Mouse (Mus musculus): Measurements from ENCODE around the gene Bod1. TPM values are rescaled to one million over a fixed set of nuclear protein-coding genes. Genes with fewer than 3 reads are reported as not detected.

Bod1 gene
- polyA plus RNA-seq, 1 experiment from 2014 or later = 68.8 TPM

DNA sequence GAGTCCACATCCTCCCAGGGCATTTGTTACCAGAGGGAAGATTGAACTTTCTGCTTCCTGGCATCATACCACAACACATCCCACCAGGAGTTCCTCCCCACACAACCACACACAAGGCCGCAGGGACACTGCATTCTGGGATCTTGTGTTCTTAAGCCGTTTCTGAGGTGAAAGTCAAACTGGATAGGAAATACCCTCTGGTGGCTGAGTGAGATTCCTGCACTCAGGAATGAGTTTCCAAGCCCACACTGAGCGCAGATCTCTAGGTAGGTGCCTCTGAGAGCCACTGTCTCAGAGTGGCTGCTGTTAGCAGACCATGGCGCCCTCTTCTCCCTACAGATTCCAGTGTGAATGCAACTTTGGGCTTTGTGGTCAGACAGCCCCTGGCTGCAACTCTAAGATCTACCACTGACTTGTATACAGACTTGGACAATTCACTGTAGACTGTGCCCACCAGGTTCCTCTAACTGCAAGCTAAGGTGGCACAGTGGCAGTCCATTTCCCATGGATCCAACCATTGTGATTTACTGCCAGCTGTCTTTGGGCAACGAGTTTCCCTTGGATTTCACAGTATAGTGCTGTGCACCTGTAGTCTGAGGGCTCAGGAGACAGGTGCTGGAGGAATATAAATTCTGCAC is 14.4 kb downstream of the Bod1 start:
- Histone ChIP-seq H3K4me1 (replicated peaks; ENCODE audit: control insufficient read depth, insufficient read depth, low read length) (no peaks in the 10 kb centered on the region), H3K27ac (ENCODE audit: low read length) (no peak overlapping the region), H3K36me3 (ENCODE audit: control insufficient read depth, insufficient read depth, low read length) (no peaks in the 10 kb centered on the region; the same call in 1 of the 2 replicates), H3K27me3 (ENCODE audit: control insufficient read depth, insufficient read depth, low read depth, low read length) (no peaks in the 10 kb centered on the region), H3K4me3 (ENCODE audit: low read length) (no peak overlapping the region), H3K9me3 (ENCODE audit: control insufficient read depth, low read length) (no peaks in the 10 kb centered on the region), H3K9ac (ENCODE audit: low read length) (no peak overlapping the region), H3K4me2 (ENCODE audit: low read depth, low read length) (no peak overlapping the region)
- no peak for ATAC-seq (ENCODE audit: low read depth)
- 64% methylated on average over 5 of the region's 5 CpGs for WGBS

DNA sequence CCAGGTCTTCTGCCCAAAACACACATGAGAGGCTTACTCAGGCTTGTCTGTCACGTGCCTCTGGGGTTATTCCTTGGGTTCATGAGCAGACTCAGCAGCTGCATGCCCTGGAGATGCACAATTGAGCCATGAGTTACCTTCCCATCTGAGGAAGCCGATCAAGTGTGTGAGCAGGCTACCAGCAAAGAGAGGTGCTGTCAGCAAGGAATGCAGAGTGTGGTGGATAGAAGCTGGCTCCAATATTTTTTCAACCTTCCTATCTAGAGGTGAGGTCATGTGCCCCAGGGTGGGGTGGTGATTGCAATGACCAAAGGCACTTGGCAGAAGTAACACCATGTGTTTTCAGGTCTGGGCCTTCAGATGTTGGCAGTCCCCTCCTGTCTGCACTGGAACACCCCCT is 22.2 kb downstream of the Bod1 start:
- no peaks in the 10 kb centered on the region for H3K4me1 ChIP-seq (replicated peaks; ENCODE audit: control insufficient read depth, insufficient read depth, low read length)
- H3K36me3 ChIP-seq (ENCODE audit: control insufficient read depth, insufficient read depth, low read length) = no peaks in the 10 kb centered on the region
- no peak overlapping the region for H3K4me2 ChIP-seq (ENCODE audit: low read depth, low read length)
- H3K4me3 ChIP-seq (ENCODE audit: low read length) = no peak overlapping the region
- H3K9ac ChIP-seq (ENCODE audit: low read length) = no peak overlapping the region
- 69% methylated on average over 2 of the region's 2 CpGs for WGBS
- no peaks in the 10 kb centered on the region for H3K9me3 ChIP-seq (ENCODE audit: control insufficient read depth, low read length)
- no peak for ATAC-seq (ENCODE audit: low read depth)
- no peaks in the 10 kb centered on the region for H3K27me3 ChIP-seq (ENCODE audit: control insufficient read depth, insufficient read depth, low read depth, low read length)
- no peak overlapping the region for H3K27ac ChIP-seq (ENCODE audit: low read length)

DNA sequence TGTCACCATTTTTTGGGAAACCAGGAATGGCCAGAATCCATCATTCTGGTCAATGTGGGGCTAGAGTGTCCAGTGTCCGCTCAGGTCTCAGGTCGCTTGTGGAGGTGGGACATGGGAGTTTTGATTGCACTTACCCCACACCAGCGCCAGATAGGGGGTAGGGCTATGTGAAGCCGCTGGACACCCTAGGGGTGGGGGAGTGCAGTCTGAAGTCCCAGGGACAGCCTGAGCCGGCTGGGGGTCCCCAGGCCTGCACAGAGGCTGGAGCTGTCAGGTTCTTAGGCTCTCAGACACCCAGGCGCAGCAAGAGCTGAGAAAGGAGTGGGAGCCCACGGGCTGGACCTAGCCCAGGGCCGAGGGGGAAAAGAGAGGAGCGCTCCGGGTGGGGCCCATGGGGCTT is 24.4 kb downstream of the Bod1 start:
- Histone ChIP-seq H3K4me2 (ENCODE audit: low read depth, low read length) (no peak overlapping the region), H3K9me3 (ENCODE audit: control insufficient read depth, low read length) (no peaks in the 10 kb centered on the region), H3K27me3 (ENCODE audit: control insufficient read depth, insufficient read depth, low read depth, low read length) (no peaks in the 10 kb centered on the region), H3K9ac (ENCODE audit: low read length) (no peak overlapping the region), H3K27ac (ENCODE audit: low read length) (no peak overlapping the region), H3K4me1 (replicated peaks; ENCODE audit: control insufficient read depth, insufficient read depth, low read length) (no peaks in the 10 kb centered on the region), H3K4me3 (ENCODE audit: low read length) (no peak overlapping the region), H3K36me3 (ENCODE audit: control insufficient read depth, insufficient read depth, low read length) (no peaks in the 10 kb centered on the region)
- 80% methylated on average over 10 of the region's 10 CpGs for WGBS
- no peak for ATAC-seq (ENCODE audit: low read depth)

DNA sequence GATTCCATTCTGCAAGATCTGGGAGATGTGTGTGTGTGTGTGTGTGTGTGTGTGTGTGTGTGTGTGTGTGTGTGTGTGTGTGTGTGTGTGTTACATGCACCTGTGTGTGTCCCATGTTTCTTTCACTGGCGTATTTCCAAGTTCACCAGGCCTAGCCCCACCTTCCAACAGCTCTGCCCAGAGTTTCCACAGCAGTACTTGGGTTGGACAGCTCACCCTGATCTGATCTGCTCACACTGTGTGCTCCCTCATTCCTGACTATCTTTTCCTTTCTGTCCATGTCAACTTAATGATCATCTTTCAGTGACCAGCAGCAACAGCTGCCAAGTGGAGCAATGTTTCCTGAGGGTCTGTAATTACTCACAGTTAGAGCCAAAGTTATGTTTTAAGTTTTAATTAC is 25.1 kb downstream of the Bod1 start:
- Histone ChIP-seq H3K9ac (ENCODE audit: low read length) (no peak overlapping the region), H3K4me1 (replicated peaks; ENCODE audit: control insufficient read depth, insufficient read depth, low read length) (no peaks in the 10 kb centered on the region), H3K9me3 (ENCODE audit: control insufficient read depth, low read length) (no peaks in the 10 kb centered on the region), H3K36me3 (ENCODE audit: control insufficient read depth, insufficient read depth, low read length) (no peaks in the 10 kb centered on the region), H3K27ac (ENCODE audit: low read length) (no peak overlapping the region), H3K4me2 (ENCODE audit: low read depth, low read length) (no peak overlapping the region), H3K27me3 (ENCODE audit: control insufficient read depth, insufficient read depth, low read depth, low read length) (no peaks in the 10 kb centered on the region), H3K4me3 (ENCODE audit: low read length) (no peak overlapping the region)
- ATAC-seq (ENCODE audit: low read depth) = no peak
- WGBS = 38% methylated on average over 1 of the region's 1 CpGs

DNA sequence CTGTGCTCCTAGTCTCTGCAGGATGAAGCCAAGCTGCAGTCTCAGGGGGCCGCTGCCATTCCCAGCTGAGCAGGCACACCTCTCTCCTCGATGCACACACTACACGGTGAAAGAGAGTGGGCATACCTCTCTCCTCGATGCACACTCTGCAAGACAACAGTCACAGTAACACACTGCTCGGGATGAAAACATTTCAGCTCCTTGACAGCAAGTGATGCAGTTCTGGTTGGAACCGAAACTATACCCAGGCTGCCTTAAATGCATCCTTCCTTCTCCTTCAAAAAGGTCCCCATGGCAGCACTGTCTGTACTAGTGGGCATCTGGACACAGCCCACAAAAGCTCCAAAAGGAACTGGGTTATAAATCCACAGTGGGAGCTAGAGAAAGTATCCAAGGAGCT is 28.6 kb downstream of the Bod1 start:
- H3K27me3 ChIP-seq (ENCODE audit: control insufficient read depth, insufficient read depth, low read depth, low read length) = no peaks in the 10 kb centered on the region
- no peaks in the 10 kb centered on the region for H3K9me3 ChIP-seq (ENCODE audit: control insufficient read depth, low read length)
- no peaks in the 10 kb centered on the region for H3K36me3 ChIP-seq (ENCODE audit: control insufficient read depth, insufficient read depth, low read length)
- no peaks in the 10 kb centered on the region for H3K4me1 ChIP-seq (replicated peaks; ENCODE audit: control insufficient read depth, insufficient read depth, low read length)
- no peak for ATAC-seq (ENCODE audit: low read depth)
- no peak overlapping the region for H3K27ac ChIP-seq (ENCODE audit: low read length)
- H3K9ac ChIP-seq (ENCODE audit: low read length) = no peak overlapping the region
- no peak overlapping the region for H3K4me3 ChIP-seq (ENCODE audit: low read length)
- H3K4me2 ChIP-seq (ENCODE audit: low read depth, low read length) = no peak overlapping the region
- 55% methylated on average over 6 of the region's 6 CpGs for WGBS

DNA sequence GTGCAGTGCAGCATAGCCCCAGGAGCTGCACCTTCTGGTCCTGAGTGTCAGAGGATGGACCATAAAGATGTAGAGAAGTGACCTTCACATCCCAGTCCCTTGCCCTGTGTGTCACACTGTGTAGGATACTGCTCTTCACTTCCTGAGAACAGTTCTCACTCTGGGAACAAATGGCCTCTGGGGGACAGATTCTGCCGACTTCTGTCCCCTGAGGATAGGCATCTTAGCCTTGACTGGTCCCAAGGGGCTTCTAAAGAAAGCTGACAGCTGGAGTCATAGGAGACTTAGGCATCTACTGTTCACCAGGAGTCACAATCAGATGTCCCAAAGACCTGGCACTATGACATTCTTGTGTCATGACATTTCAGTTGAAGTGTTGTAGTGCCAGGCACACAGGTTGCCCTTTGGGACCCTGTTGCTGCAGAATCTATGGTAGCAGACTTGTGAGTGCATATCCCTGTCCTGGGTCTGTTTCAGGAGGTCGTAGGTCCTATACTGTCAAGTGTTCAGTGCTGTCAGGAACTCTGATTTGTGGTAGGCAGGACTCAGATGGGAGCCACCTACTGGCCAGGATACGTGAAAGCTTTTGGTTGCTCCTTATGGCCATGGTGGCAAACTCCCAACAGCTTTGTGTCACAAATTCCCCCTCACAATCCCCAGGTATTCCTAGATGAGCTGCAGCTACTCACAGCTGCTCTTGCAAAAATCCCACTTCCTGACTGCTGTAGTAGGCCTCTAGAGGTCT is 30.4 kb downstream of the Bod1 start:
- H3K27ac ChIP-seq (ENCODE audit: low read length) = no peak overlapping the region
- no peaks in the 10 kb centered on the region for H3K36me3 ChIP-seq (ENCODE audit: control insufficient read depth, insufficient read depth, low read length)
- H3K4me3 ChIP-seq (ENCODE audit: low read length) = no peak overlapping the region
- WGBS = 47% methylated on average over 3 of the region's 3 CpGs
- H3K9ac ChIP-seq (ENCODE audit: low read length) = no peak overlapping the region
- H3K4me1 ChIP-seq (replicated peaks; ENCODE audit: control insufficient read depth, insufficient read depth, low read length) = no peaks in the 10 kb centered on the region
- no peaks in the 10 kb centered on the region for H3K9me3 ChIP-seq (ENCODE audit: control insufficient read depth, low read length)
- no peak overlapping the region for H3K4me2 ChIP-seq (ENCODE audit: low read depth, low read length)
- ATAC-seq (ENCODE audit: low read depth) = no peak
- no peaks in the 10 kb centered on the region for H3K27me3 ChIP-seq (ENCODE audit: control insufficient read depth, insufficient read depth, low read depth, low read length)

DNA sequence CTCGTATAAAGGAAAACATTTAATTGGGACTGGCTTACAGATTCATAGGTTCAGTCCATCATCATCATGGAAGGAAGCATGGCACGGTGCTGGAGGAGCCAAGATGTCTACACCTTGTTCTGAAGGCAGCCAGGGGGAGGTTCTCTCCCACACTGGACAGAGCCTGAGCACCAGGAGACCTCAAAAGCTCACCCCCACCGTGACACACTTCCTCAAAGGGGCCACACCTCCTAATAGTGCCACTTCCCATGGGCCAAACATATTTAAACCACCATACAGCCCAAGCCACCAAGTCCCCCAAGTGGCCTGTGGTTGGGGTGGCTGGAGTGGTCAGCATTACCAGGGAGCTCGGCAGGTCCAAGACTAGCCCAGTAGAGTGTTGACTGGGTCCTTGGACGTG is 31.5 kb downstream of the Bod1 start:
- Histone ChIP-seq H3K9me3 (ENCODE audit: control insufficient read depth, low read length) (no peaks in the 10 kb centered on the region), H3K4me3 (ENCODE audit: low read length) (no peak overlapping the region), H3K9ac (ENCODE audit: low read length) (no peak overlapping the region), H3K4me2 (ENCODE audit: low read depth, low read length) (no peak overlapping the region), H3K4me1 (replicated peaks; ENCODE audit: control insufficient read depth, insufficient read depth, low read length) (no peaks in the 10 kb centered on the region), H3K27me3 (ENCODE audit: control insufficient read depth, insufficient read depth, low read depth, low read length) (no peaks in the 10 kb centered on the region), H3K36me3 (ENCODE audit: control insufficient read depth, insufficient read depth, low read length) (no peaks in the 10 kb centered on the region), H3K27ac (ENCODE audit: low read length) (no peak overlapping the region)
- ATAC-seq (ENCODE audit: low read depth) = no peak
- WGBS = 63% methylated on average over 5 of the region's 5 CpGs

DNA sequence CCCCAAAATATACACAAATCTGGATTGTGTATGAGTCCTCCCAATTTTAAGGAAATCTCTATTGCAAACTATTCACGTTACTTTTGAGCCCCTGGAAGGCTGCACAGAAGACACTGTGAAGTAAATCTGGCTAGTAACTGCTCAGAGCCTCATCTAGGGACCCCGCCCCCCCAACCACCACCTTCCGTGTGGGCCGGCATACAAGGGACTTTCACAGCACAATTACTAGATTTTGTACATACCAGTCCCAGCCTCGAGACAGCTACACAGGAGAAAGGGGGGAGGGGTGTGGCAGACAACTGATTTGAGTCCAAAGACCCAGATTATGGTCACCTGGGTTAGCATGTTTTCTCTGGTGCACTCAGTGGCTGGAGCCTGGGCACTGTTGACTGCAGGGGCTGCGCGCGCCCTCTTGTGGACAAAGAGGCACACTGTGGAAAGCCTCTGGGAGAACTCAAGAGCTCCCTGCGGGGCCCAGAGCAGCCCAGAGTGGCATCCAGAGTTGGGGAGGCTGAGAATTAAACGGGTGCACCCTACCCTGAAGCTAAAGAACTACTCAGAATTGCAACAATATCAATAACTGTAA is 33.8 kb downstream of the Bod1 start:
- H3K4me2 ChIP-seq (ENCODE audit: low read depth, low read length) = no peak overlapping the region
- H3K27ac ChIP-seq (ENCODE audit: low read length) = no peak overlapping the region
- H3K9me3 ChIP-seq (ENCODE audit: control insufficient read depth, low read length) = no peaks in the 10 kb centered on the region
- no peak overlapping the region for H3K4me3 ChIP-seq (ENCODE audit: low read length)
- H3K4me1 ChIP-seq (replicated peaks; ENCODE audit: control insufficient read depth, insufficient read depth, low read length) = no peaks in the 10 kb centered on the region
- no peak overlapping the region for H3K9ac ChIP-seq (ENCODE audit: low read length)
- 26% methylated on average over 10 of the region's 10 CpGs for WGBS
- peak; percentile 77 for ATAC-seq (ENCODE audit: low read depth)
- H3K36me3 ChIP-seq (ENCODE audit: control insufficient read depth, insufficient read depth, low read length) = no peaks in the 10 kb centered on the region
- H3K27me3 ChIP-seq (ENCODE audit: control insufficient read depth, insufficient read depth, low read depth, low read length) = no peaks in the 10 kb centered on the region

DNA sequence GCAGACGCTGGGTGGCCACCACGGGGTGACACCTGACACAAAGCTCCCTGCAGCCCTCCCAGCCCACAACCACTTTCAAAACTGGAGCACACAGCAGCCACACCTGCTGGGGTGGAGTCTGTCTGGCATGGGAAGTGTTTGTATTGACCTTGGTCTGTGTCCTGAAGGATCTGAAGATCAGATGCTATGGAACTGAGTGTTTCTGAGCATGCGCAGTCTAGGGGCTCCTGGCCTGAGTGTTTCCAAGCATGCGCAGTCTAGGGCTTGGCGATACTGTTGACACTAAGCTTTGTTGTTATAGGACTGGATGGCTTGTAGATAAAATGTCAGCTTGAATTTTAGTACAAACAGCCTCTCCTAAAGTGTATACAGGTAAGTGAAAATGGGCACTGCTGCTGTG is 43.0 kb downstream of the Bod1 start:
- H3K4me3 ChIP-seq (ENCODE audit: low read length) = no peak overlapping the region
- H3K9ac ChIP-seq (ENCODE audit: low read length) = no peak overlapping the region
- H3K4me1 ChIP-seq (replicated peaks; ENCODE audit: control insufficient read depth, insufficient read depth, low read length) = no peaks in the 10 kb centered on the region
- no peak overlapping the region for H3K27ac ChIP-seq (ENCODE audit: low read length)
- 81% methylated on average over 5 of the region's 5 CpGs for WGBS
- no peak for ATAC-seq (ENCODE audit: low read depth)
- H3K36me3 ChIP-seq (ENCODE audit: control insufficient read depth, insufficient read depth, low read length) = no peaks in the 10 kb centered on the region
- no peaks in the 10 kb centered on the region for H3K9me3 ChIP-seq (ENCODE audit: control insufficient read depth, low read length)
- no peaks in the 10 kb centered on the region for H3K27me3 ChIP-seq (ENCODE audit: control insufficient read depth, insufficient read depth, low read depth, low read length)
- H3K4me2 ChIP-seq (ENCODE audit: low read depth, low read length) = no peak overlapping the region
